Mouse (Mus musculus) heart, embryonic 11.5 days (tissue): ENCODE measurements around the gene Chpf. TPM values are rescaled to one million over a fixed set of nuclear protein-coding genes. Genes with fewer than 3 reads are reported as not detected.

Source experiments
- ATAC-seq: fragments of 200-750 bp; cut with Nextera tagmentation; replicated peaks from 2 replicates; pipeline ENCODE4 v1.8.0; 2017; ENCODE audit warnings: moderate library complexity; ENCODE audit not compliant: insufficient number of reproducible peaks, low FRiP score, low TSS enrichment
- H3K27ac ChIP-seq: fragments of 300-500 bp; sonication (generic); 2 replicates; pipeline ENCODE4 v1.5.1; 2014; ENCODE audit warnings: mild to moderate bottlenecking, low read depth, low read length
- H3K27me3 ChIP-seq: fragments of 300-500 bp; sonication (generic); 2 replicates; pipeline ENCODE4 v1.6.1; 2014; ENCODE audit warnings: mild to moderate bottlenecking, low read length, mixed read lengths; ENCODE audit not compliant: control insufficient read depth, insufficient read depth
- H3K36me3 ChIP-seq: fragments of 300-500 bp; sonication (generic); 2 replicates; pipeline ENCODE4 v1.6.1; 2014; ENCODE audit warnings: mild to moderate bottlenecking, low read length, moderate library complexity, mixed read lengths; ENCODE audit not compliant: control insufficient read depth, insufficient read depth
- H3K4me1 ChIP-seq: fragments of 300-500 bp; sonication (generic); 2 replicates; pipeline ENCODE4 v1.6.1; 2014; ENCODE audit warnings: low read length; ENCODE audit not compliant: control insufficient read depth, insufficient read depth
- H3K4me2 ChIP-seq: fragments of 300-500 bp; sonication (generic); 2 replicates; pipeline ENCODE4 v1.6.1; 2014; ENCODE audit warnings: mild to moderate bottlenecking, moderate library complexity
- H3K4me3 ChIP-seq: fragments of 300-500 bp; sonication (generic); 2 replicates; pipeline ENCODE4 v1.5.1; 2014; ENCODE audit warnings: low read depth, low read length
- H3K9ac ChIP-seq: fragments of 300-500 bp; sonication (generic); 2 replicates; pipeline ENCODE4 v1.6.1; 2014; ENCODE audit warnings: mild to moderate bottlenecking, low read depth, low read length, moderate library complexity
- H3K9me3 ChIP-seq: fragments of 300-500 bp; sonication (generic); replicated peaks from 2 replicates; pipeline ENCODE4 v1.6.1; 2016; ENCODE audit warnings: low read length; ENCODE audit not compliant: control insufficient read depth
- WGBS: fragments of 180-500 bp; shearing (Covaris S2); extraction: QIAGEN DNeasy Blood & Tissue Kit; methylation state at CpG from one replicate; pipeline ENCODE4 v1.1.7; 2014; ENCODE audit not compliant: insufficient replicate concordance; 5-methylcytosine and 5-hydroxymethylcytosine counted together
- polyA plus RNA-seq: library from polyadenylated mRNA; unstranded; fragments of >200 nt; fragmentation: Nextera tagmentation; extraction: Ambion mirVana; gene quantifications from 2 replicates; pipeline ENCODE4 v1.2.1, GENCODE M21; 2014

Gene Chpf
- polyA plus RNA-seq, 1 experiment from 2014 or later = 21.4 TPM

DNA sequence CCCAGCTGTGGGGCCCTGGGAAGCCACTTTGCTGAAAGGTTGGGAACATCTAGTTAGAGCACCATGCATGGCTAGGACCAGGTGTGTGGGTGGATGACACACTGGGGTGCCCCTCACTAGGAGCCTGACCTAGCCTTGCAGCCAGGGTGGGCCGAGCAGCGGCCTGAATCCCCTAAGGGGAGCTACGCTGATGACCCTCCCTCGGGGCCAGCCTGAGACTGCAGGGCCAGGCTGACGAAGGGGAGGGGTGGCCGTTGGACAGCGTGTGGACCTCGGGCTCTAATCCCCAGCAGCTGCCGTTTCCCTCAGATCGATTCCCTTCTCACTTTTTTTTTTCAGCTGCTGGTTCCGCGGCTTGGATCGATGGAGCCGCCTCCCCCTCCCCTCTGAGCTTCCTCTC lies 30.2 kb downstream of the Chpf start:
- Histone ChIP-seq H3K27me3 (peaks cover 66% of the 10 kb centered on the region), H3K36me3 (no peaks in the 10 kb centered on the region), H3K27ac (no peak overlapping the region), H3K9me3 (no peaks in the 10 kb centered on the region), H3K4me3 (no peak overlapping the region), H3K4me1 (peaks cover 68% of the 10 kb centered on the region), H3K4me2 (peak overlapping the region; percentile 8; the same call in 1 of the 2 replicates), H3K9ac (no peak overlapping the region)
- 3% methylated on average over 14 of the region's 14 CpGs for WGBS
- ATAC-seq = no peak

GRCm38 (mm10) chr1:75448052-75448431 lies 31.1 kb downstream of the Chpf start:
- no peak for ATAC-seq
- Histone ChIP-seq H3K36me3 (no peaks in the 10 kb centered on the region), H3K27ac (no peak overlapping the region), H3K4me1 (peaks cover 75% of the 10 kb centered on the region), H3K4me3 (0 out of 2 replicates have a peak overlapping the region, but pooled peaks have one; percentile 12), H3K9me3 (no peaks in the 10 kb centered on the region), H3K9ac (no peak overlapping the region), H3K4me2 (peak overlapping the region; percentile 71), H3K27me3 (peaks cover 63% of the 10 kb centered on the region)
- WGBS = 0% methylated on average over 7 of the region's 7 CpGs

DNA sequence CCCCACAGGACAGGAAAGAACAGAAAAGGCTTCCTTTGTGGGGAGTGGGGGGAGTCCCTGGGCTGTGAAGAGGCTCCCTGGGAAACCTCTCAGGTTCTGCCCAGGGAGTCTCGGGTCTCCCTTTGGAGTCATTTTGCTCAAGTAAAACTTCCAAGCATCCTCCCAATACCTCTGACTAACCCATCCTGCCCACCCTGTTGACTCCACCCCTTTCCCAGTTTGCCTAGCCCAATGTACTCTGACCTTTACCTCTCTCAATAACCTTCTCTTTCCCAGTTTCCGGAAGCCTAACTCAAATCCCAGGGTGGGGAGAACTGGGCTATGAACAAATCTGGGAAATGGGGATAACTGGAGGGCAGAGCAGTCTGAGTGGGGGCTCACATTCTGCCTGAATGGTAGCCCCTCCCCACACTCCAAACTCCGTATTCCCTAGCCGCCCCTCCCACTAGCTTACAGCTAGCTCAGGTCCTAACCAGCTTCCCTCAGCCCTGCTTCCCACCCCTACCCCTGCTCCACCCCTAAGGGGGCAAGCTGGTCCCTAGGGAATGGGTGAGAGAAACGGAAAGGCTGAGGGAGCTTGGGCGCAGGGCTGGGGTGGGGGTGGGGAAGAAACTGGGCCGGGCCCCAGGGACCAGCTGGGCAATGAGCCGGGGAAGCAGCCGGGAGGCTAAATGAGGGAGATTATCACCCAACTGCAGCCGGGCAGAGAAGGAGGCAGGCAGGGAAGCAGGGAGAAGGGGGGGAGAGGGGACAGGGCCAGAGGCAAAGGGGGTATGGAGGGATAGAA lies 31.6 kb downstream of the Chpf start:
- Histone ChIP-seq H3K4me2 (peak overlapping the region; percentile 71), H3K4me3 (0 out of 2 replicates have a peak overlapping the region, but pooled peaks have one; percentile 12)
- ATAC-seq = no peak

DNA sequence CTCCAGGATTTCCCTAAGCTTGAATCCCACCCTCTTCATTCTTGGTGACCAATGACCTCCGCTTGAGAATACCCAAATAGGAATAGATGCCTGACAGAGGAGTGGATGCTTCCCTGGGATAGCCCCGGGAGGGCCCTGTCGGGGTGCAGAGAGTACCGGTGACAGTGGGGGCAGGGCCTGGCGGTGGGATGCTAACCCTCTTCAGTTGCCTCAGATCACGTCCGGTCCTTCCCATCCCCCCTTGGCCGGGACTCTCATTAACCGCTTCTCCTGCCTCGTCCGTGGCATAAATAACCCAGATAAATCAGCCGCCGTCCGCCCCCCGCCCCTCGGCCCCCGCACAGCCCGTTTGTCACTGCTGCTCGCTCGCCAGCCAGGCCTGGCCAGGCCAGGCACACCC lies 32.5 kb downstream of the Chpf start:
- peaks cover 75% of the 10 kb centered on the region for H3K4me1 ChIP-seq
- H3K36me3 ChIP-seq = no peaks in the 10 kb centered on the region
- peak overlapping the region; percentile 71 for H3K4me2 ChIP-seq
- no peaks in the 10 kb centered on the region for H3K9me3 ChIP-seq
- peaks cover 49% of the 10 kb centered on the region for H3K27me3 ChIP-seq
- ATAC-seq = no peak
- H3K4me3 ChIP-seq = 0 out of 2 replicates have a peak overlapping the region, but pooled peaks have one; percentile 5
- H3K9ac ChIP-seq = peak overlapping the region; percentile 58; the same call in 1 of the 2 replicates
- 0 out of 2 replicates have a peak overlapping the region, but pooled peaks have one; percentile 41 for H3K27ac ChIP-seq
- 2% methylated on average over 20 of the region's 20 CpGs for WGBS

More for the DNA sequence above, 31.6 kb downstream of the Chpf start:
- H3K4me1 ChIP-seq = peaks cover 75% of the 10 kb centered on the region
- 0 out of 2 replicates have a peak overlapping the region, but pooled peaks have one; percentile 41 for H3K27ac ChIP-seq
- 6% methylated on average over 10 of the region's 10 CpGs for WGBS
- H3K36me3 ChIP-seq = no peaks in the 10 kb centered on the region
- no peaks in the 10 kb centered on the region for H3K9me3 ChIP-seq
- 0 out of 2 replicates have a peak overlapping the region, but pooled peaks have one; percentile 22 for H3K9ac ChIP-seq
- H3K27me3 ChIP-seq = peaks cover 57% of the 10 kb centered on the region

GRCm38 (mm10) chr1:75445751-75446611 lies 33.1 kb downstream of the Chpf start:
- H3K4me3 ChIP-seq = peak overlapping the region; percentile 35
- H3K9me3 ChIP-seq = no peaks in the 10 kb centered on the region
- peak overlapping the region; percentile 71 for H3K4me2 ChIP-seq
- under 1% methylated on average over 22 of the region's 22 CpGs for WGBS
- H3K27me3 ChIP-seq = peaks cover 43% of the 10 kb centered on the region
- peak overlapping the region; percentile 50; the same call in 1 of the 2 replicates for H3K27ac ChIP-seq
- H3K4me1 ChIP-seq = peaks cover 71% of the 10 kb centered on the region
- H3K36me3 ChIP-seq = no peaks in the 10 kb centered on the region
- peak; percentile 32 for ATAC-seq
- peak overlapping the region; percentile 58 for H3K9ac ChIP-seq

DNA sequence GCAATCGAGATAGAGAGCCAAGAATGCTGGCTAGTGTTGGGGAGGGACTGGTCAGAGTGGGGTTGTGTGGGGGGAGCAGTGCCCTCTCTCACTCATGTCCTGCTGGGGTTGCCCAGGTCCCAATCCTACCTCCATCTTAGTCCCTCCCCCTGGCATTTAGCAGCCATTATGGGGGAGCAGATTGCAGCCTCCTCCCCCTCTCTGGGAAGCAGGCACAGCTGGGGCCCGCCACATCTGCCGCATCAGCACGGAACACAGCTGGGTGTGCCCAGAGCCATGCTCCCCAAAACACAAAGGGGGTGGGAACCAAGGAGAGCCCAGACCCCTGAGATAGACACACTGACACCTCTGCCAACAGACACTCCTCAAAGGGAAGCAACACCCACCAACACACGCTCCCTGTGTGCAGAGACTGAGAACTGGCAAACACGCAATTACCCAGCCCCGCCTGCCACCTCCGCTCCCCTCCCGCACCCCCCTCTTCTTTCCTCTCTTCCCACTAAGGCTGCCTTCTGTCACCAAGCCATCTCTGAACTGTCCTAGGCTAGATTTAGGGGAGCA lies 33.9 kb downstream of the Chpf start:
- H3K4me2 ChIP-seq = peak overlapping the region; percentile 71
- H3K27ac ChIP-seq = no peak overlapping the region
- ATAC-seq = no peak
- H3K9ac ChIP-seq = peak overlapping the region; percentile 58
- H3K36me3 ChIP-seq = no peaks in the 10 kb centered on the region
- H3K9me3 ChIP-seq = no peaks in the 10 kb centered on the region
- H3K4me1 ChIP-seq = peaks cover 64% of the 10 kb centered on the region
- 11% methylated on average over 9 of the region's 9 CpGs for WGBS
- peaks cover 35% of the 10 kb centered on the region for H3K27me3 ChIP-seq
- no peak overlapping the region for H3K4me3 ChIP-seq

DNA sequence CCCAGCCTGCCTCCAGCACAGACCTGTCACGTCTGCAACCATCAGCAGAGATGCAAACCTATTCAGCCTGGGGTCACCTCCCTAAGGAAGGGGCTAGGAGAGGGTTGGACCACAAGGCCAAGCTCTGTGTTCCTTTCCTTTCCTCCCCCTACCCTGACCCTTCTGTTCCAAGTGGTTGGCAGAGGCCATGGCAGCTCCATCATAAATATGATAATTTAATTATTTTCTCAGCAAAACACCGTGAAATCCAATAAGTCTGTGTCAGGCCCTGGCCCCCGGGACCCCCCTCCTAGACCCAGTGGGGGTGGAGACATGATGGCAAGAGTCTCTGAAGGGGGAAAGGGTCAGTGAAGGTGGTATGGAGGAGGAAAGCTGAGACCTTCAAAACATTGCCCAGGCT lies 34.9 kb downstream of the Chpf start:
- Histone ChIP-seq H3K4me3 (no peak overlapping the region), H3K4me2 (no peak overlapping the region), H3K27me3 (peaks cover 25% of the 10 kb centered on the region), H3K36me3 (no peaks in the 10 kb centered on the region), H3K4me1 (peaks cover 54% of the 10 kb centered on the region), H3K9me3 (no peaks in the 10 kb centered on the region), H3K9ac (no peak overlapping the region), H3K27ac (no peak overlapping the region)
- WGBS = 45% methylated on average over 3 of the region's 3 CpGs
- ATAC-seq = no peak
